Comparison of ENCODE assay signal across 8 mouse cellular contexts in the genomic region with DNA sequence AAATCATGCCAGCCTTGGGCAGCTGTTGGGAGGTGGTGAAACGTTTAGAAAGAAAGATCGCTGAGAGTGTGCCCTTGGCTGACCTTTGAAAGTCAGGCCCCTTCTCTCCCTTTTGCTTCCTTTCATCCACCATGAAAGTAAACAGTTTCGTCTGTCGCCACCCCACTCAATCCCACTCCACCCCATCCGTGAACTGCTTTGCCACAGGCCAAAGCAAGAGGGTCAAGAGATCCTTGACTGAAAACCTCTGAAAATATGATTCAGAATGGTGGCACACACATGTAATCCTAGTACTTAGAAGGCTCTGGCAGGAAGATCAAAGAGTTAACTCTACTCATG. TPM values are rescaled to one million over a fixed set of nuclear protein-coding genes. Genes with fewer than 3 reads are reported as not detected.
DNase-seq lines count a peak whose midpoint lies in the region; ATAC-seq and TF ChIP-seq lines count a peak whose summit lies in the region.

No protein-coding gene starts in this region.

- H3K4me3 ChIP-seq in forebrain, embryonic 15.5 days: peak overlapping the region; percentile 50
- peak overlapping the region; percentile 73 for H3K4me3 ChIP-seq in liver, postnatal 0 days (ENCODE audit: low read depth, low read length)
- peak overlapping the region; percentile 68 for H3K4me3 ChIP-seq in stomach, embryonic 16.5 days (replicated peaks; ENCODE audit: low read length)

- TF ChIP-seq EP300 in liver, postnatal 0 days (IDR thresholded peaks at IDR 0.05; ENCODE audit: low read depth): no peak

- no peak for ATAC-seq in forebrain, embryonic 15.5 days (replicated peaks)
- ATAC-seq in liver, postnatal 0 days: peak; percentile 22
- peak; percentile 30 for ATAC-seq in stomach, embryonic 16.5 days (ENCODE audit: insufficient read depth, low FRiP score)

- no peak overlapping the region for H3K27ac ChIP-seq in forebrain, embryonic 15.5 days (replicated peaks)
- H3K27ac ChIP-seq in liver, postnatal 0 days (ENCODE audit: low read depth): peak overlapping the region; percentile 89
- peak overlapping the region; percentile 87; the same call in 1 of the 2 replicates for H3K27ac ChIP-seq in stomach, embryonic 16.5 days (ENCODE audit: low read length)

- H3K4me2 ChIP-seq in forebrain, embryonic 15.5 days (replicated peaks): peak overlapping the region; percentile 74
- peak overlapping the region; percentile 74 for H3K4me2 ChIP-seq in liver, postnatal 0 days (ENCODE audit: low read depth, low read length)
- H3K4me2 ChIP-seq in stomach, embryonic 16.5 days (ENCODE audit: low read depth, low read length): peak overlapping the region; percentile 66

- 41% methylated on average over 5 of the region's 5 CpGs for WGBS in forebrain, embryonic 15.5 days
- 38% methylated on average over 5 of the region's 5 CpGs for WGBS in liver, postnatal 0 days (ENCODE audit: insufficient replicate concordance)
- WGBS in stomach, embryonic 16.5 days: 18% methylated on average over 5 of the region's 5 CpGs

- no peak for TF ChIP-seq CTCF in liver, postnatal 0 days (IDR thresholded peaks at IDR 0.05; ENCODE audit: low read depth)

- intact Hi-C loops in left cerebral cortex, postnatal 4 days (cut with DNase I): no loop called here

- H3K36me3 ChIP-seq in forebrain, embryonic 15.5 days: no peaks in the 10 kb centered on the region
- H3K36me3 ChIP-seq in liver, postnatal 0 days (replicated peaks; ENCODE audit: insufficient read depth, low read length): peaks cover 9% of the 10 kb centered on the region; the same call in 1 of the 2 replicates
- H3K36me3 ChIP-seq in stomach, embryonic 16.5 days (ENCODE audit: control insufficient read depth, insufficient read depth, low read length): no peaks in the 10 kb centered on the region

- no peaks in the 10 kb centered on the region for H3K27me3 ChIP-seq in forebrain, embryonic 15.5 days
- no peaks in the 10 kb centered on the region for H3K27me3 ChIP-seq in liver, postnatal 0 days (ENCODE audit: insufficient read depth, low read length)
- H3K27me3 ChIP-seq in stomach, embryonic 16.5 days (ENCODE audit: control insufficient read depth, insufficient read depth, low read length): no peaks in the 10 kb centered on the region

- H3K4me1 ChIP-seq in forebrain, embryonic 15.5 days: peaks cover 5% of the 10 kb centered on the region
- H3K4me1 ChIP-seq in liver, postnatal 0 days (ENCODE audit: insufficient read depth): peaks cover 6% of the 10 kb centered on the region; the same call in 1 of the 2 replicates
- 0 out of 2 replicates have a peak, but pooled peaks cover 3% of the 10 kb centered on the region for H3K4me1 ChIP-seq in stomach, embryonic 16.5 days (ENCODE audit: control insufficient read depth, insufficient read depth, low read length)

- no peaks in the 10 kb centered on the region for H3K9me3 ChIP-seq in forebrain, embryonic 15.5 days
- no peaks in the 10 kb centered on the region for H3K9me3 ChIP-seq in liver, postnatal 0 days (ENCODE audit: low read length)
- H3K9me3 ChIP-seq in stomach, embryonic 16.5 days (replicated peaks; ENCODE audit: control insufficient read depth, low read length): no peaks in the 10 kb centered on the region

- H3K9ac ChIP-seq in forebrain, embryonic 15.5 days (replicated peaks): peak overlapping the region; percentile 55; the same call in 1 of the 2 replicates
- peak overlapping the region; percentile 63 for H3K9ac ChIP-seq in liver, postnatal 0 days (replicated peaks)
- H3K9ac ChIP-seq in stomach, embryonic 16.5 days (ENCODE audit: low read length): peak overlapping the region; percentile 79

- peak; percentile 14 for DNase-seq in thymus, postnatal 4 days
- DNase-seq in thymus, postnatal 14 days: no peak
- no peak for DNase-seq in liver, postnatal 0 days
- DNase-seq in frontal cortex, postnatal 25 days (ENCODE audit: low spot score in 2 of 2): no peak
- DNase-seq in left cerebral cortex, postnatal 4 days: no peak
- no peak for DNase-seq in testis, postnatal 10 days (ENCODE audit: low spot score)

RNA-seq across cellular contexts. Expression of a gene that starts 0.4 kb away (rescaled TPM):
- polyA plus RNA-seq in forebrain, embryonic 15.5 days (2015; fragmentation: Nextera tagmentation; extraction: Ambion mirVana): 1.6 and 1.7 TPM in 2 replicates
- 6.2 and 6.6 TPM in 2 replicates for polyA plus RNA-seq in liver, postnatal 0 days (2015; fragmentation: Nextera tagmentation; extraction: Ambion mirVana)
- 9.7 and 11.5 TPM in 2 replicates for polyA plus RNA-seq in stomach, embryonic 16.5 days (2015; fragmentation: Nextera tagmentation; extraction: Ambion mirVana)
- total RNA-seq in left cerebral cortex, postnatal 4 days (2021): 1 to 10 TPM; 1.6 to 3.4 TPM

RNA-seq across cellular contexts. Expression of a gene that starts 26.5 kb away (rescaled TPM):
- polyA plus RNA-seq in forebrain, embryonic 15.5 days (2015; fragmentation: Nextera tagmentation; extraction: Ambion mirVana): 0.18 and 0.27 TPM in 2 replicates
- polyA plus RNA-seq in liver, postnatal 0 days (2015; fragmentation: Nextera tagmentation; extraction: Ambion mirVana): 0.13 and 0.20 TPM in 2 replicates
- 0.26 and 0.49 TPM in 2 replicates for polyA plus RNA-seq in stomach, embryonic 16.5 days (2015; fragmentation: Nextera tagmentation; extraction: Ambion mirVana)
- total RNA-seq in left cerebral cortex, postnatal 4 days (2021): 1 to 10 TPM; 1.3 to 1.7 TPM

RNA-seq across cellular contexts. Expression of a gene that starts 53.9 kb away (rescaled TPM):
- 145 and 150 TPM in 2 replicates for polyA plus RNA-seq in forebrain, embryonic 15.5 days (2015; fragmentation: Nextera tagmentation; extraction: Ambion mirVana)
- 38.5 and 39.5 TPM in 2 replicates for polyA plus RNA-seq in liver, postnatal 0 days (2015; fragmentation: Nextera tagmentation; extraction: Ambion mirVana)
- 130 and 140 TPM in 2 replicates for polyA plus RNA-seq in stomach, embryonic 16.5 days (2015; fragmentation: Nextera tagmentation; extraction: Ambion mirVana)
- total RNA-seq in left cerebral cortex, postnatal 4 days (2021): 10 to 100 TPM; 37.8 to 40.1 TPM

RNA-seq across cellular contexts. Expression of a gene that starts 54.0 kb away (rescaled TPM):
- 286 and 308 TPM in 2 replicates for polyA plus RNA-seq in forebrain, embryonic 15.5 days (2015; fragmentation: Nextera tagmentation; extraction: Ambion mirVana)
- 58.0 and 60.1 TPM in 2 replicates for polyA plus RNA-seq in liver, postnatal 0 days (2015; fragmentation: Nextera tagmentation; extraction: Ambion mirVana)
- 149 and 166 TPM in 2 replicates for polyA plus RNA-seq in stomach, embryonic 16.5 days (2015; fragmentation: Nextera tagmentation; extraction: Ambion mirVana)
- 10 to 100 TPM; 78.9 to 83.2 TPM for total RNA-seq in left cerebral cortex, postnatal 4 days (2021)

RNA-seq across cellular contexts. Expression of a gene that starts 59.9 kb away (rescaled TPM):
- 95.1 and 95.3 TPM in 2 replicates for polyA plus RNA-seq in forebrain, embryonic 15.5 days (2015; fragmentation: Nextera tagmentation; extraction: Ambion mirVana)
- polyA plus RNA-seq in liver, postnatal 0 days (2015; fragmentation: Nextera tagmentation; extraction: Ambion mirVana): 23.6 and 24.2 TPM in 2 replicates
- polyA plus RNA-seq in stomach, embryonic 16.5 days (2015; fragmentation: Nextera tagmentation; extraction: Ambion mirVana): 45.2 and 47.6 TPM in 2 replicates
- 10 to 100 TPM; 72.8 to 76.0 TPM for total RNA-seq in left cerebral cortex, postnatal 4 days (2021)
